Mouse (Mus musculus) G1E (cell line): ENCODE data around the gene Sycp2. TPM values are rescaled to one million over a fixed set of nuclear protein-coding genes. Genes with fewer than 3 reads are reported as not detected.
"Not testable (repeated sequence)": the region's sequence is repeated elsewhere in the genome, so short reads cannot be mapped to it uniquely, and the experiment has no call there.

Experiments used
- ATAC-seq: 2 replicates; pipeline ENCODE4 v1.8.0; 2016; ENCODE audit warnings: mild to moderate bottlenecking; ENCODE audit not compliant: insufficient number of reproducible peaks, poor library complexity, low FRiP score, severe bottlenecking; ENCODE audit errors: extremely low read depth
- DNase-seq: peaks from one replicate; pipeline ENCODE4 v3.0.0; 2012; ENCODE audit warnings: low spot score
- H3K27me3 ChIP-seq: 2 replicates; pipeline ENCODE4 v1.6.1; 2012; ENCODE audit warnings: mild to moderate bottlenecking, low read length, inconsistent platforms; ENCODE audit not compliant: insufficient read depth
- H3K36me3 ChIP-seq: replicated peaks from 2 replicates; pipeline ENCODE3; 2012; ENCODE audit warnings: mild to moderate bottlenecking, inconsistent platforms
- H3K4me1 ChIP-seq: 2 replicates; pipeline ENCODE4 v1.6.1; 2012; ENCODE audit warnings: low read depth, low read length, inconsistent platforms, mixed read lengths; ENCODE audit not compliant: insufficient read depth
- H3K4me3 ChIP-seq: 2 replicates; pipeline ENCODE4 v1.5.1; 2012; ENCODE audit warnings: low read depth, mild to moderate bottlenecking, inconsistent platforms, low read length, moderate library complexity, mixed read lengths
- H3K9me3 ChIP-seq: replicated peaks from 2 replicates; pipeline ENCODE4 v1.6.1; 2012; ENCODE audit warnings: inconsistent platforms
- CTCF ChIP-seq: IDR thresholded peaks from 2 replicates; pipeline ENCODE4 v1.5.1; 2012; ENCODE audit warnings: low read depth, low read length, inconsistent platforms, mixed read lengths
- GATA1 ChIP-seq: IDR thresholded peaks from 2 replicates; pipeline ENCODE4 v1.6.1; 2012; ENCODE audit warnings: borderline replicate concordance, low read length, inconsistent platforms, mixed read lengths
- GATA2 ChIP-seq: IDR thresholded peaks from 2 replicates; pipeline ENCODE4 v1.6.1; 2012; ENCODE audit warnings: low read depth, low read length, inconsistent platforms, borderline replicate concordance
- POLR2AphosphoS5 ChIP-seq: IDR thresholded peaks from 2 replicates; pipeline ENCODE4 v1.6.1; 2012; ENCODE audit warnings: low read depth, low read length, inconsistent platforms; ENCODE audit not compliant: insufficient replicate concordance
- TAL1 ChIP-seq: conservative IDR thresholded peaks from 2 replicates; pipeline ENCODE4 v1.6.1; 2012; ENCODE audit warnings: low read depth, low read length, inconsistent platforms, mixed read lengths
- polyA plus RNA-seq: library from polyadenylated mRNA; stranded (reverse); fragments of >175 nt; gene quantifications from 2 replicates; pipeline ENCODE4 v1.2.3, GENCODE M21; 2012
- total RNA-seq, 2 experiments: library from RNA; stranded (forward) in 1 of 2; stranded (reverse) in 1 of 2; fragments of 200-1000 nt in 1 of 2; fragments of >200 nt in 1 of 2; fragmentation: Nextera tagmentation in 1 of 2; gene quantifications; 2 replicates each; pipeline ENCODE4 v1.2.3; 2014 to 2017

The Sycp2 gene
- total and polyA plus RNA-seq, 3 experiments: not detected

- Histone ChIP-seq H3K27me3 (no peaks in the 10 kb centered on the region; the same call in 1 of the 2 replicates), H3K4me1 (no peaks in the 10 kb centered on the region), H3K4me3 (no peak overlapping the region), H3K9me3 (peaks cover 55% of the 10 kb centered on the region), H3K36me3 (no peaks in the 10 kb centered on the region)
- no peak for TF ChIP-seq POLR2AphosphoS5
- TF ChIP-seq TAL1: no peak
- TF ChIP-seq CTCF: no peak
- no peak for TF ChIP-seq GATA1
- TF ChIP-seq GATA2: no peak
- DNase-seq: no peak
- no peak for ATAC-seq
These were observed 1.5 kb upstream of the Sycp2 start for GRCm38 (mm10) chr2:178409024-178409423.

GRCm38 (mm10) chr2:178342597-178342996, 64.9 kb downstream of the Sycp2 start:
- Histone ChIP-seq H3K4me1 (no peaks in the 10 kb centered on the region), H3K9me3 (peaks cover 18% of the 10 kb centered on the region), H3K36me3 (no peaks in the 10 kb centered on the region), H3K4me3 (no peak overlapping the region), H3K27me3 (no peaks in the 10 kb centered on the region)
- ATAC-seq (no peak), DNase-seq (no peak)
- TF ChIP-seq TAL1: no peak
- TF ChIP-seq GATA1: no peak
- no peak for TF ChIP-seq POLR2AphosphoS5
- no peak for TF ChIP-seq CTCF
- TF ChIP-seq GATA2: no peak

- not testable (repeated sequence) for H3K27me3 ChIP-seq, H3K4me3 ChIP-seq, H3K36me3 ChIP-seq, H3K4me1 ChIP-seq, DNase-seq, ATAC-seq
- H3K9me3 ChIP-seq: peaks cover 18% of the 10 kb centered on the region
These were observed 65.4 kb downstream of the Sycp2 start for GRCm38 (mm10) chr2:178342105-178342504.

- H3K9me3 ChIP-seq: peaks cover 25% of the 10 kb centered on the region
- no peaks in the 10 kb centered on the region for H3K27me3 ChIP-seq
- H3K4me1 ChIP-seq: no peaks in the 10 kb centered on the region
- TF ChIP-seq GATA2 (no peak), GATA1 (no peak), TAL1 (no peak), POLR2AphosphoS5 (no peak), CTCF (no peak)
- H3K4me3 ChIP-seq: no peak overlapping the region
- ATAC-seq: no peak
- no peaks in the 10 kb centered on the region for H3K36me3 ChIP-seq
- DNase-seq: no peak
These were observed 68.4 kb downstream of the Sycp2 start for GRCm38 (mm10) chr2:178339044-178339443.

- Histone ChIP-seq H3K9me3 (peaks cover 26% of the 10 kb centered on the region), H3K4me1 (no peaks in the 10 kb centered on the region), H3K4me3 (no peak overlapping the region), H3K27me3 (no peaks in the 10 kb centered on the region), H3K36me3 (no peaks in the 10 kb centered on the region)
- ATAC-seq (no peak), DNase-seq (no peak)
- TF ChIP-seq POLR2AphosphoS5 (no peak), GATA1 (no peak), CTCF (no peak), TAL1 (no peak), GATA2 (no peak)
These were observed 69.6 kb downstream of the Sycp2 start for GRCm38 (mm10) chr2:178337878-178338277.

GRCm38 (mm10) chr2:178329986-178330385, 77.5 kb downstream of the Sycp2 start:
- Histone ChIP-seq H3K36me3 (no peaks in the 10 kb centered on the region), H3K9me3 (peaks cover 67% of the 10 kb centered on the region), H3K4me1 (no peaks in the 10 kb centered on the region), H3K4me3 (no peak overlapping the region), H3K27me3 (no peaks in the 10 kb centered on the region)
- TF ChIP-seq GATA2 (no peak), TAL1 (no peak), CTCF (no peak), GATA1 (no peak), POLR2AphosphoS5 (no peak)
- ATAC-seq: no peak
- DNase-seq: no peak

- ATAC-seq: no peak
These were observed 77.9 kb downstream of the Sycp2 start for GRCm38 (mm10) chr2:178329551-178329950.

More at GRCm38 (mm10) chr2:178329551-178329950, 77.9 kb downstream of the Sycp2 start:
- no peak for DNase-seq
- Histone ChIP-seq H3K9me3 (peaks cover 70% of the 10 kb centered on the region), H3K27me3 (no peaks in the 10 kb centered on the region), H3K4me3 (no peak overlapping the region), H3K4me1 (no peaks in the 10 kb centered on the region), H3K36me3 (no peaks in the 10 kb centered on the region)
- TF ChIP-seq GATA1 (no peak), CTCF (no peak), TAL1 (no peak), POLR2AphosphoS5 (no peak), GATA2 (no peak)
